Mouse (Mus musculus): ENCODE data around the gene Lpp. TPM values are rescaled to one million over a fixed set of nuclear protein-coding genes. Genes with fewer than 3 reads are reported as not detected.
A peak's percentile ranks its signal among the peaks of the same experiment; 100 is the strongest.
"Not testable (repeated sequence)": the region's sequence is repeated elsewhere in the genome, so short reads cannot be mapped to it uniquely, and the experiment has no call there.

The Lpp gene
- polyA plus RNA-seq, 1 experiment from 2014 or later, result 11.9 TPM

DNA sequence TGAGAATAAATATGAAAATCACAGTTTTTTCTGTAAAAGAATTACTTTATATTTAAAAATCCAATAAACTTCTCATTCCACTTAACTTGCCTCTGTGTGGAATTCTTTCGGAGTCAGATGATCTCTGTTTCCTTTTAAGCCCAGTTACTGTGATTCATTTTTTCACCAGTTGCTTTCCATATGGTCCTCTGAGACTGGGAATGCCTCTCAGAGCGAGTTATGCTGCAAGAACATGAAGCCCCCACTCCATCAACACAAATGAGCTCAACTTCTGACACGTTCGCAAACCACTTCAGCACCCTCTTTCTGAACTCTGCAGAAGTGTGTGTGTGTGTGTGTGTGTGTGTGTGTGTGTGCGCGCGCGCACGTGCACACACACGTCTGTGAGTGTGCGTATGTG lies 599.2 kb downstream of the Lpp start:
- Histone ChIP-seq H3K36me3 (no peaks in the 10 kb centered on the region), H3K27ac (no peak overlapping the region), H3K4me2 (no peak overlapping the region), H3K9ac (no peak overlapping the region), H3K27me3 (no peaks in the 10 kb centered on the region), H3K9me3 (no peaks in the 10 kb centered on the region), H3K4me3 (no peak overlapping the region), H3K4me1 (replicated peaks) (no peaks in the 10 kb centered on the region)
- 91% methylated on average over 11 of the region's 11 CpGs for WGBS
- ATAC-seq (ENCODE audit: low FRiP score), result no peak

- WGBS, result 75% methylated on average over 5 of the region's 5 CpGs
- Histone ChIP-seq H3K27ac (no peak overlapping the region), H3K4me1 (replicated peaks) (peaks cover 7% of the 10 kb centered on the region)
Measured at GRCm38 (mm10) chr16:25010980-25011877, 617.9 kb downstream of the Lpp start.

GRCm38 (mm10) chr16:25012938-25013337 lies 619.6 kb downstream of the Lpp start:
- 93% methylated on average over 3 of the region's 3 CpGs for WGBS

More at GRCm38 (mm10) chr16:25010980-25011877, 617.9 kb downstream of the Lpp start:
- Histone ChIP-seq H3K36me3 (no peaks in the 10 kb centered on the region), H3K9ac (no peak overlapping the region), H3K27me3 (peaks cover 19% of the 10 kb centered on the region), H3K4me2 (no peak overlapping the region), H3K4me3 (no peak overlapping the region), H3K9me3 (no peaks in the 10 kb centered on the region)
- no peak for ATAC-seq (ENCODE audit: low FRiP score)

GRCm38 (mm10) chr16:25016261-25016836 lies 623.0 kb downstream of the Lpp start:
- no peaks in the 10 kb centered on the region for H3K36me3 ChIP-seq
- no peaks in the 10 kb centered on the region for H3K9me3 ChIP-seq
- H3K27me3 ChIP-seq, result peaks cover 29% of the 10 kb centered on the region
- H3K4me3 ChIP-seq, result no peak overlapping the region
- H3K9ac ChIP-seq, result no peak overlapping the region
- H3K27ac ChIP-seq, result no peak overlapping the region
- H3K4me2 ChIP-seq, result no peak overlapping the region
- WGBS, result 33% methylated on average over 4 of the region's 4 CpGs
- ATAC-seq (ENCODE audit: low FRiP score), result peak; percentile 94
- H3K4me1 ChIP-seq (replicated peaks), result peaks cover 14% of the 10 kb centered on the region

More at GRCm38 (mm10) chr16:25012938-25013337, 619.6 kb downstream of the Lpp start:
- peaks cover 19% of the 10 kb centered on the region for H3K27me3 ChIP-seq
- no peak overlapping the region for H3K4me3 ChIP-seq
- no peak overlapping the region for H3K4me2 ChIP-seq
- no peak for ATAC-seq (ENCODE audit: low FRiP score)
- no peaks in the 10 kb centered on the region for H3K9me3 ChIP-seq
- H3K9ac ChIP-seq, result no peak overlapping the region
- no peaks in the 10 kb centered on the region for H3K36me3 ChIP-seq
- H3K4me1 ChIP-seq (replicated peaks), result peaks cover 14% of the 10 kb centered on the region
- H3K27ac ChIP-seq, result no peak overlapping the region

GRCm38 (mm10) chr16:25017046-25017445 lies 623.7 kb downstream of the Lpp start:
- peaks cover 23% of the 10 kb centered on the region for H3K27me3 ChIP-seq
- ATAC-seq (ENCODE audit: low FRiP score), result no peak
- no peaks in the 10 kb centered on the region for H3K9me3 ChIP-seq
- H3K27ac ChIP-seq, result no peak overlapping the region
- H3K4me1 ChIP-seq (replicated peaks), result peaks cover 14% of the 10 kb centered on the region
- no peaks in the 10 kb centered on the region for H3K36me3 ChIP-seq
- no peak overlapping the region for H3K4me3 ChIP-seq
- H3K9ac ChIP-seq, result no peak overlapping the region
- no peak overlapping the region for H3K4me2 ChIP-seq

GRCm38 (mm10) chr16:25021743-25022359 lies 628.5 kb downstream of the Lpp start:
- 78% methylated on average over 2 of the region's 2 CpGs for WGBS
- not testable (repeated sequence) for H3K4me2 ChIP-seq; H3K27me3 ChIP-seq; ATAC-seq (ENCODE audit: low FRiP score); H3K4me1 ChIP-seq (replicated peaks); H3K4me3 ChIP-seq; H3K27ac ChIP-seq; H3K9ac ChIP-seq; H3K36me3 ChIP-seq; H3K9me3 ChIP-seq

DNA sequence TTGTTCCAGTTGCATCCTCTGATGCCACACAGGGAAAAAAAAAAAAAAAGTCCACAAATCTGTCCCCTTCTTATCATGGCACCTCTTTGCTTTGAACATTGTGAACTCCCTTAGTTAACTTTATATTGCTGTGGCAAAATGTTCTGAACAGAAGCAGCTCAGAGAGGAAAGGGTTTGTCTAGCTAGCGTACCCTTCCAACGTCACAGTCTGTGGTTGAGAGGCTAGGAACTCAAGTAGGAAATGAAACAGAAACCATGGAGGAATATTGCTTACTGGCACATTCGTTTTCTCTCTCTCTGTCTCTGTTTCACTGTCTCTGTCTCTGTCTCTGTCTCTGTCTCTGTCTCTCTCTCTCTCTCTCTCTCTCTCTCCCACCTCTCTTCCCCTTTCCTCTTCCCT lies 631.3 kb downstream of the Lpp start:
- H3K36me3 ChIP-seq, result no peaks in the 10 kb centered on the region
- no peak overlapping the region for H3K27ac ChIP-seq
- H3K9ac ChIP-seq, result no peak overlapping the region
- WGBS, result 84% methylated on average over 3 of the region's 3 CpGs
- no peak overlapping the region for H3K4me3 ChIP-seq
- no peaks in the 10 kb centered on the region for H3K9me3 ChIP-seq
- no peak overlapping the region for H3K4me2 ChIP-seq
- 0 out of 2 replicates have a peak, but pooled peaks cover 6% of the 10 kb centered on the region for H3K27me3 ChIP-seq
- no peak for ATAC-seq (ENCODE audit: low FRiP score)
- H3K4me1 ChIP-seq (replicated peaks), result no peaks in the 10 kb centered on the region

GRCm38 (mm10) chr16:25026191-25026590 lies 632.9 kb downstream of the Lpp start:
- H3K36me3 ChIP-seq, result no peaks in the 10 kb centered on the region
- no peak overlapping the region for H3K4me2 ChIP-seq
- H3K4me3 ChIP-seq, result no peak overlapping the region
- no peaks in the 10 kb centered on the region for H3K4me1 ChIP-seq (replicated peaks)
- ATAC-seq (ENCODE audit: low FRiP score), result no peak
- 100% methylated on average over 1 of the region's 1 CpGs for WGBS
- H3K9me3 ChIP-seq, result no peaks in the 10 kb centered on the region
- H3K9ac ChIP-seq, result no peak overlapping the region
- H3K27ac ChIP-seq, result no peak overlapping the region
- H3K27me3 ChIP-seq, result no peaks in the 10 kb centered on the region

DNA sequence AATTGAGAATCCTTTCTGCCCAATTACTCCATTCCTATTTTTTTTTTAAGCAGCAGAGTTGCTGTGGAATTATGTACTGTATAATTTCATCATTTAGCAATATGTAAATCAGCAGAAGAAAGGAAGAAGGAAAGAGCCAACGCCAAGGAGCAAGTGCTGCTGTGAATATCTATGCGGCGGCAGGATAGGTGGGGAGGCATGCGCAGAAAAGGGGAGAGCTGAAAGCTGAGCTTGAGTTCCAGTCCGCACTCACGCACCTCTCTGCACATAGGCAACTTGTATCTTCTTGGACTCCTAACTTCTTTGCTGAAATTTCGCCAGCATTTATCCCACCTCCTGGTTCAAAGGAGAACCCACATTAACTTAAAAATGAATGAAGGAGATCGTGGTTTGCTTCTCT lies 636.2 kb downstream of the Lpp start:
- Histone ChIP-seq H3K36me3 (no peaks in the 10 kb centered on the region), H3K9me3 (no peaks in the 10 kb centered on the region), H3K4me2 (no peak overlapping the region), H3K27ac (no peak overlapping the region), H3K4me1 (replicated peaks) (no peaks in the 10 kb centered on the region), H3K9ac (no peak overlapping the region), H3K27me3 (no peaks in the 10 kb centered on the region), H3K4me3 (no peak overlapping the region)
- ATAC-seq (ENCODE audit: low FRiP score), result no peak
- WGBS, result 90% methylated on average over 8 of the region's 8 CpGs

DNA sequence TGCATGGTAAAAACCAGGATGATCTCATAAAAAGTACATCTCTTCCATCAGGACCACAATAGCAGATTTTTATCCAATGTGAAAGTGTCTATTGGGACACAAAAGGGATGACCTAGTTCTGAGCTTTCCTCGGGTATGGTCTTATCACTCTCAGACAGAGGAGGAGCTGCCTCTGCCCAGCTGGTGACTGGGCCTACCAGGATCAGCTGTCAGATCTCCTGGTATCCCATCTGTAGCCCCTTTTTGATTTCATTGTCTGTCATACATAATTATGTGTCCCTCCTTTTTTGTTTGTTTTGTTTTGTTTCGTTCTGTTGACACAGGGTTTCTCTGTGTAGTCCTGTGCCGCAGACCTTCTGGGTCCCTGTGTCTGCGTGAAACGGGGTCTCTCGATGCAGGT lies 644.1 kb downstream of the Lpp start:
- ATAC-seq (ENCODE audit: low FRiP score), result no peak
- Histone ChIP-seq H3K36me3 (no peaks in the 10 kb centered on the region), H3K4me1 (replicated peaks) (no peaks in the 10 kb centered on the region), H3K4me2 (no peak overlapping the region), H3K27ac (no peak overlapping the region), H3K27me3 (0 out of 2 replicates have a peak, but pooled peaks cover 3% of the 10 kb centered on the region), H3K9ac (no peak overlapping the region), H3K9me3 (no peaks in the 10 kb centered on the region), H3K4me3 (no peak overlapping the region)
- WGBS, result 63% methylated on average over 6 of the region's 6 CpGs

- no peak overlapping the region for H3K4me3 ChIP-seq
- WGBS, result 93% methylated on average over 6 of the region's 6 CpGs
- ATAC-seq (ENCODE audit: low FRiP score), result no peak
- H3K4me2 ChIP-seq, result no peak overlapping the region
- no peak overlapping the region for H3K27ac ChIP-seq
- H3K36me3 ChIP-seq, result no peaks in the 10 kb centered on the region
- no peaks in the 10 kb centered on the region for H3K9me3 ChIP-seq
- H3K9ac ChIP-seq, result no peak overlapping the region
- peaks cover 9% of the 10 kb centered on the region; the same call in 1 of the 2 replicates for H3K27me3 ChIP-seq
- no peaks in the 10 kb centered on the region for H3K4me1 ChIP-seq (replicated peaks)
Measured at GRCm38 (mm10) chr16:25038529-25038928, 645.2 kb downstream of the Lpp start.

DNA sequence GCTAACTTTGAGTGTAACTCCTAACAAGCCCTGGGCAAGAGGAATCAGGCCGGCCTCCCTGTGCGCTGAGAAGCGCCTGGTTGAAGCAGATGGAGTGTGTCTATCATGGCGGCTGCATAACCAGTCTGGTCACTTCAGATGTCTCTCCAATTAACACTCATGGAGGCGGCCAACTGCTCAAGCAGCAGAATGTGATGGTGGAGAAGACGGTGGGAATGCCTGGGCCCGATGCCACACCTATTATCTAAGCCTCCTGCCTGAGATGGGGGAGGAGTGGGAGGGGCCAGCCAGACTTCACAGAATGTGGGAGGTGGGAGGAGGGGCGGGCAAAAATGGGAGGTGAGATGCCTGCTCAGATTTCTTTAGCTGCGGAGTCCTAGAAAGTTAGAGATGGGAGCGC lies 646.6 kb downstream of the Lpp start:
- Histone ChIP-seq H3K27me3 (peaks cover 11% of the 10 kb centered on the region; the same call in 1 of the 2 replicates), H3K36me3 (no peaks in the 10 kb centered on the region), H3K9me3 (no peaks in the 10 kb centered on the region), H3K27ac (no peak overlapping the region), H3K4me1 (replicated peaks) (no peaks in the 10 kb centered on the region), H3K4me3 (no peak overlapping the region), H3K4me2 (no peak overlapping the region), H3K9ac (no peak overlapping the region)
- ATAC-seq (ENCODE audit: low FRiP score), result no peak
- WGBS, result 46% methylated on average over 10 of the region's 10 CpGs
